Mouse (Mus musculus) bone marrow macrophage, adult 2 months (primary cell): ENCODE data around the gene Gm49673.

ENCODE experiments used
- CTCF ChIP-seq: IDR thresholded peaks from 2 replicates; pipeline ENCODE4 v1.5.1; 2012; ENCODE audit warnings: low read depth, mild to moderate bottlenecking, low read length, moderate library complexity
- POLR2A ChIP-seq: IDR thresholded peaks from 2 replicates; pipeline ENCODE4 v1.6.1; 2012; ENCODE audit warnings: mild to moderate bottlenecking, low read depth, low read length, borderline replicate concordance

DNA sequence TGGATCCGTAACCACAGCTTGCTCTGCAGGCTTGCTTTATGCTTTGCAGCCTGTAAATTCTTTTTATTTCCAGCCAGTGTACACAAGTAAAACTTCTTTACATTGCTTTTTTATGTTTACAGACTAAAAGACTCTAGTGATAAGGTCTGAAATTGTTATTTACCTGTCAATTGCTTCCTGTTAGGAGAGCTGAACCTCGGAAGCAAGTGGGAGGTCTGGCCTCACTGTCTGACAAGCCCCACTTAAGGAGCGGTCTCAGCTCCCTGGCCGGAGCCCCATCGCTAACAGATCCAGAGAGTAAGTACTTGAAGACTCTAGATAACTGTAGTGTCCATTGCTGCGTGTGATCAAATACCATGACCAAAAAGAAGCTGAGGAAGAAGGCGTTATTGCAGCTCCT is 36.6 kb upstream of the Gm49673 start:
- TF ChIP-seq POLR2A (no peak), CTCF (no peak)
